Mouse (Mus musculus): ENCODE data around the gene Pibf1.

DNA sequence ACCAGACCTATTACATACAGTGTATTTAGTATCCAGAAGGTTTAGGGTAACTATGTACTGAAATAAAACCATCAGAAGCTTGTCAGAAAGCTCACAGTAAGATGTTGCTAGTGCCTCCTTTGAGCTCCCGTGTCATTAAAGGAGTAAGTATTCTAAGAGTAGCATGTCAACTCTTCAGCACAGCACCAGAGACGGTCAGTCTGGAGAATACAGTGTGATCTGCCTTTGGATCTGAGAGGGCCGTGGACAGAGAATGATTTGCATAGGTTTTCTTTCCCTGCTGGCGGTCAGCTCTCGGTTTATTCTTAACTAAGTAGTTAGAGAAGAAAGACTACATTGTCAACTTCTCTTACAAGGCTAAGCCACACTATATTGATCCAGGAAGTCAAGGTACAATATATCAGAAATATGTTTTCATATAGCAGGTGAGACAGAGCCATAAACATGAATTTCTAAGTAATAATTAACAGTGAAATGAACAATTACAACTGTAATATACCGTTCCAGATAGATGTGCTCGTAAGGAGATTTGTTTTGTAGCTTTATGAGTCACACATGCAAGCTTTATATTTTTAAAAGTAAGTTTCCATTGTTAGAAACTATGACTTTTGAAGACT, 119.3 kb downstream of the Pibf1 start:
- TF ChIP-seq EP300 (IDR thresholded peaks at IDR 0.05; ENCODE audit: insufficient read depth, low read depth, low read length) (no peak), POLR2A (IDR thresholded peaks at IDR 0.05; ENCODE audit: insufficient read depth, low read depth, low read length) (no peak)

Data from heart, adult 2 months (tissue).